Mouse (Mus musculus): ENCODE data around the gene Ghrh. TPM values are rescaled to one million over a fixed set of nuclear protein-coding genes. Genes with fewer than 3 reads are reported as not detected.

Ghrh gene
- polyA plus RNA-seq, 1 experiment from 2014 or later, result not detected

DNA sequence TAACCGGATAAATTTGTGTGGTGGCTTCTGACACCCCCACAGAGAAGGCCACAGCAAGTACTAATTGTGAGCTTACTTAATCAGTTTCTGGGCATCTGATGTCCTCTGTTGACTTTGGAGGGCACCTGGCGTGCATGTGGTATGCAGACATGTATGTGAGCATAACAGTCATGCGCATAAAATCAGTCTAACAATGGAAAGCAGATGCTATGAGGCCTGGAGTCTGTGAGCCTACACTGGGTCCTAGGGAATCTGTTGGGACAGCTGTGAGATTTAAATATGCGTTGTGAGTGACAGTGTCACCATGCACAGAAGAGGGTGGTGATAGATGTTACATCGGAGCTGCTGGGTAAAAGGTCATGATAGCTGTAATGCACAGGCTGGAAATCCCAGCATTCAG, 15.2 kb downstream of the Ghrh start:
- WGBS, result 59% methylated on average over 5 of the region's 5 CpGs
- H3K4me2 ChIP-seq (ENCODE audit: low read length), result no peak overlapping the region
- no peak overlapping the region for H3K4me3 ChIP-seq (ENCODE audit: control insufficient read depth in 1 of 2, insufficient read depth in 1 of 2, low read depth in 1 of 2, low read length in 2 of 2)
- H3K4me1 ChIP-seq (ENCODE audit: control insufficient read depth in 2 of 2, insufficient read depth in 2 of 2, low read length in 2 of 2), result peaks cover 8 to 10% of the 10 kb centered on the region in 2 experiments; a peak in 2 of 4 replicates
- peaks cover 15% of the 10 kb centered on the region for H3K36me3 ChIP-seq (ENCODE audit: control insufficient read depth, insufficient read depth, low read length)
- H3K27me3 ChIP-seq (ENCODE audit: control insufficient read depth, insufficient read depth, low read length), result no peaks in the 10 kb centered on the region
- no peak overlapping the region for H3K9ac ChIP-seq (ENCODE audit: low read length)
- ATAC-seq (ENCODE audit: insufficient number of reproducible peaks, insufficient read depth, low FRiP score, low read depth), result no peak
- H3K27ac ChIP-seq (replicated peaks in 1 of 2; ENCODE audit: control insufficient read depth in 1 of 2, insufficient read depth in 1 of 2, low read depth in 2 of 2, low read length in 2 of 2), result no peak overlapping the region
- H3K9me3 ChIP-seq (ENCODE audit: control insufficient read depth, low read length), result no peaks in the 10 kb centered on the region

DNA sequence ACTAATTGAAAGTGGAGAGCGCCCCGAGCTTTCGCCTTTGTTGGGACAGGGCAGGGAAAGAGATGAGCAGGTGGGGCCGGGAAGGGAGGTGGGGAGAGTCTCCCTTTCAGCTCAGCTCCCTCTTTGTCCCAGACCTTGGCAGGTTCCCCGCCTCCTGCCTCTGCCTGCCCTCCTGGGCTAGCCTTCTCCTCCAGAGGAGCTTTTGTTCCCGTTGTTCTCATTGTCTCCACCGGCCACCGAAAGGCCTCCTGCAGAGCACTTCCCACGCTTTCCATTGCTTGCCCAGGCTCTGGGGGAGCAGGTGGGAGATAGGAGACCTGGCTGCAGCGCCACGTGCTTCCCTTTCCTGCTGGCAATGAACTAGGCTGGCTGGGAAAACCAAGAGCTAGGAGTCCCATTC, 18.7 kb downstream of the Ghrh start:
- Histone ChIP-seq H3K36me3 (ENCODE audit: control insufficient read depth, insufficient read depth, low read length) (peaks cover 49% of the 10 kb centered on the region), H3K4me1 (ENCODE audit: control insufficient read depth in 2 of 2, insufficient read depth in 2 of 2, low read length in 2 of 2) (peaks cover 3 to 4% of the 10 kb centered on the region in 2 experiments; a peak in 1 of 4 replicates), H3K27ac (replicated peaks in 1 of 2; ENCODE audit: control insufficient read depth in 1 of 2, insufficient read depth in 1 of 2, low read depth in 2 of 2, low read length in 2 of 2) (no peak overlapping the region), H3K9me3 (ENCODE audit: control insufficient read depth, low read length) (no peaks in the 10 kb centered on the region), H3K4me3 (ENCODE audit: control insufficient read depth in 1 of 2, insufficient read depth in 1 of 2, low read depth in 1 of 2, low read length in 2 of 2) (no peak overlapping the region), H3K4me2 (ENCODE audit: low read length) (no peak overlapping the region), H3K27me3 (ENCODE audit: control insufficient read depth, insufficient read depth, low read length) (no peaks in the 10 kb centered on the region), H3K9ac (ENCODE audit: low read length) (no peak overlapping the region)
- ATAC-seq (ENCODE audit: insufficient number of reproducible peaks, insufficient read depth, low FRiP score, low read depth), result no peak
- 37% methylated on average over 11 of the region's 11 CpGs for WGBS

DNA sequence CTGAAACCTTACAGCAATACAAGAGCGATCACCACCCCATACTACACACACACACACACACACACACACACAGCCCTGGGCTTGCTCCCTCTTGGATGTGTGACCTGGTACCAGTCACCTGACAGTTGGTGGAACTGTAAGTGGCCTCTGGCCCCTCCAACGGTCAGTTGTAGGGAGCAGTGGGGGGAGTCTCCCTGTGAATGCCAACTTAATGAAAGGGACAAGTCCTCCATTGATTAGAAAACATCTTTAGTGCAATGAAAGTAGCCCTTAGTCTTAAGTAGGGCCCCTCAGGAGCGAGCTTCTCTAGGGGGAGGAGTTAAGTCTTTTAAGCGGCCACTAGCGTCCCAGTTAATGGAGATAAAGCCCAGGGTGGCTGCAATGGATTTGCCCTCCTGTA, 19.2 kb downstream of the Ghrh start:
- Histone ChIP-seq H3K36me3 (ENCODE audit: control insufficient read depth, insufficient read depth, low read length) (peaks cover 54% of the 10 kb centered on the region), H3K9ac (ENCODE audit: low read length) (no peak overlapping the region), H3K4me3 (ENCODE audit: control insufficient read depth in 1 of 2, insufficient read depth in 1 of 2, low read depth in 1 of 2, low read length in 2 of 2) (no peak overlapping the region), H3K9me3 (ENCODE audit: control insufficient read depth, low read length) (no peaks in the 10 kb centered on the region), H3K4me2 (ENCODE audit: low read length) (no peak overlapping the region), H3K27ac (replicated peaks in 1 of 2; ENCODE audit: control insufficient read depth in 1 of 2, insufficient read depth in 1 of 2, low read depth in 2 of 2, low read length in 2 of 2) (no peak overlapping the region), H3K4me1 (ENCODE audit: control insufficient read depth in 2 of 2, insufficient read depth in 2 of 2, low read length in 2 of 2) (peaks cover 3 to 4% of the 10 kb centered on the region in 2 experiments; a peak in 1 of 4 replicates), H3K27me3 (ENCODE audit: control insufficient read depth, insufficient read depth, low read length) (no peaks in the 10 kb centered on the region)
- ATAC-seq (ENCODE audit: insufficient number of reproducible peaks, insufficient read depth, low FRiP score, low read depth), result no peak
- WGBS, result 36% methylated on average over 5 of the region's 5 CpGs

DNA sequence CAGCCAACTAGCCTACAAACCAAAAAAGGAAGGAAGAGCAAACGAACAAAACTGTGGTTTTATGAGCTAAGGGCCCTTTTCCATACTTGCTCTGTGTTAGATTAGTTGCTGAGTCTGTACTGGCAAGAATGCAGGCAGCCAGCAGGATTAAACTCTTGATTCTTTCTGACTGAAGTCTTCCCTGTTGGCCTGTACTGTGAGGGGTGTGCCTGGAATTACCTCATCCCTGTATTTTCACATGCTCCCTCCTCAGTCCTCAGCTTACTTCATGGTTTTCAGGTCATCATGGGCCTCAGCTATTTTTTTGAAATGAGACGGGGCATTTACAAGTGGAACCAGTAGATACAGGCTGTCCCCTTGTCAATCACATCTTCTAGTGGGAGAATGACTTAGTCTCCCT, 22.1 kb downstream of the Ghrh start:
- Histone ChIP-seq H3K9ac (ENCODE audit: low read length) (no peak overlapping the region), H3K27me3 (ENCODE audit: control insufficient read depth, insufficient read depth, low read length) (no peaks in the 10 kb centered on the region), H3K27ac (replicated peaks in 1 of 2; ENCODE audit: control insufficient read depth in 1 of 2, insufficient read depth in 1 of 2, low read depth in 2 of 2, low read length in 2 of 2) (no peak overlapping the region), H3K4me1 (ENCODE audit: control insufficient read depth in 2 of 2, insufficient read depth in 2 of 2, low read length in 2 of 2) (peaks cover 3 to 4% of the 10 kb centered on the region in 2 experiments; a peak in 1 of 4 replicates), H3K4me2 (ENCODE audit: low read length) (no peak overlapping the region), H3K4me3 (ENCODE audit: control insufficient read depth in 1 of 2, insufficient read depth in 1 of 2, low read depth in 1 of 2, low read length in 2 of 2) (no peak overlapping the region), H3K9me3 (ENCODE audit: control insufficient read depth, low read length) (no peaks in the 10 kb centered on the region), H3K36me3 (ENCODE audit: control insufficient read depth, insufficient read depth, low read length) (peaks cover 83% of the 10 kb centered on the region)
- ATAC-seq (ENCODE audit: insufficient number of reproducible peaks, insufficient read depth, low FRiP score, low read depth), result no peak
- WGBS, result 62% methylated on average over 2 of the region's 2 CpGs

DNA sequence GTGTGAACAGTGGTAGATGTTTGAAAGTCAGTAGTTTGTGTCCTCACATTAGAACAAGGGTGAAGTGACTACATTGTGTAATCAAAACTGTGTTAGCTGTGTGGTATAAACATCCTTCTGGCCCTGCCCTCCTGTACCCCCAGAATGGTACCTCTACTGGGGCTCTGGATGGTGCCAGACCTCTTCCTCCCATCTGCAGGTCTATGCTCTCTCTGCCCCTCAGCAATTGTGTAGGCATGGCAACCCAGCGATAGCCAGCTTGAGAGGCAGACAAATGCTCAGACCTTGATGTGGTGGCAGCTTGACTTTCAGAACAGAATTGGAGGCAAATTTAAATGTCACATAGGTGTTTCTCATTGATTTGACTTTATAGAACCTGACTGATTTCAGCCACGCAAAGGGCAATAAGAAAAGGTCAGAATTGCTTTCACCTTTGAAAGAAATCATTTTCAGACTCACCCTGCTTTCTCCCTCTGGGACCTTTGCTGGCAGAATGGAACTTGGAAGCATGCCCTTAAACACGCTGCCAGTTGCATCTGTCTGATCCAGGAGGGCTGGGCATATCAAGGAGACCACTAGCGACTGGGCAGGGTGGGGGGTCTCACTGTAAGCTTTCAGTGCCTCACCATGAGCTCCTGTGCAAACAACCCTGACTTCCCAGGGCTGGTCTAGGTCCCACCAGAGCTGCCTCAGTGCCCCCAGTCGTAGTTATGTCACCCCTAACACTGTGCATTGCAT, 25.1 kb downstream of the Ghrh start:
- H3K9me3 ChIP-seq (ENCODE audit: control insufficient read depth, low read length), result no peaks in the 10 kb centered on the region
- peaks cover 4 to 5% of the 10 kb centered on the region in 2 experiments; a peak in 1 of 4 replicates for H3K4me1 ChIP-seq (ENCODE audit: control insufficient read depth in 2 of 2, insufficient read depth in 2 of 2, low read length in 2 of 2)
- no peaks in the 10 kb centered on the region for H3K27me3 ChIP-seq (ENCODE audit: control insufficient read depth, insufficient read depth, low read length)
- no peak overlapping the region for H3K27ac ChIP-seq (replicated peaks in 1 of 2; ENCODE audit: control insufficient read depth in 1 of 2, insufficient read depth in 1 of 2, low read depth in 2 of 2, low read length in 2 of 2)
- no peak for ATAC-seq (ENCODE audit: insufficient number of reproducible peaks, insufficient read depth, low FRiP score, low read depth)
- H3K4me3 ChIP-seq (ENCODE audit: control insufficient read depth in 1 of 2, insufficient read depth in 1 of 2, low read depth in 1 of 2, low read length in 2 of 2), result no peak overlapping the region
- H3K9ac ChIP-seq (ENCODE audit: low read length), result no peak overlapping the region
- 85% methylated on average over 5 of the region's 5 CpGs for WGBS
- peaks cover 99% of the 10 kb centered on the region for H3K36me3 ChIP-seq (ENCODE audit: control insufficient read depth, insufficient read depth, low read length)
- no peak overlapping the region for H3K4me2 ChIP-seq (ENCODE audit: low read length)

DNA sequence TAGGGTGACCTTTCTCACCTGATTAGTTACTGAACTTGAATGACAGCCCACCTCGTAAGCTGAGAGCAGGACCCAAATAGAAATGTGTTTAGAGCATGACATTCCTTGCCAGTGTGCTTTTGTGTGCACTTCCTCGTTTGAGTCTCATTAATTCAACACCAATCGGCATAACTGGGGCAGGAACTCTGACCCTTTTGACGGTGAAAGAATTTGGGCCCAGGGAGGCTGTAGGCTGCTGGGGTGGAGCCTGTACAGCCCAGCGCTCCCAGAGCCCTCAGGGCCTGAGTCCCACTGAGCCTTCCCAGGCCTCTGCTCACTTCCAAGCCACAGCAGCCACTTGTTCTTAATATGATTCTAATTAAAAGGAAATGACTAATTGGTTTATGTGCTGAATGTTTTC, 26.4 kb downstream of the Ghrh start:
- H3K4me2 ChIP-seq (ENCODE audit: low read length), result no peak overlapping the region
- no peak overlapping the region for H3K27ac ChIP-seq (replicated peaks in 1 of 2; ENCODE audit: control insufficient read depth in 1 of 2, insufficient read depth in 1 of 2, low read depth in 2 of 2, low read length in 2 of 2)
- H3K36me3 ChIP-seq (ENCODE audit: control insufficient read depth, insufficient read depth, low read length), result peaks cover 97% of the 10 kb centered on the region
- ATAC-seq (ENCODE audit: insufficient number of reproducible peaks, insufficient read depth, low FRiP score, low read depth), result no peak
- no peaks in the 10 kb centered on the region for H3K9me3 ChIP-seq (ENCODE audit: control insufficient read depth, low read length)
- H3K4me3 ChIP-seq (ENCODE audit: control insufficient read depth in 1 of 2, insufficient read depth in 1 of 2, low read depth in 1 of 2, low read length in 2 of 2), result no peak overlapping the region
- peaks cover 4 to 8% of the 10 kb centered on the region in 2 experiments; a peak in 1 of 4 replicates for H3K4me1 ChIP-seq (ENCODE audit: control insufficient read depth in 2 of 2, insufficient read depth in 2 of 2, low read length in 2 of 2)
- no peak overlapping the region for H3K9ac ChIP-seq (ENCODE audit: low read length)
- H3K27me3 ChIP-seq (ENCODE audit: control insufficient read depth, insufficient read depth, low read length), result no peaks in the 10 kb centered on the region
- 66% methylated on average over 5 of the region's 5 CpGs for WGBS

DNA sequence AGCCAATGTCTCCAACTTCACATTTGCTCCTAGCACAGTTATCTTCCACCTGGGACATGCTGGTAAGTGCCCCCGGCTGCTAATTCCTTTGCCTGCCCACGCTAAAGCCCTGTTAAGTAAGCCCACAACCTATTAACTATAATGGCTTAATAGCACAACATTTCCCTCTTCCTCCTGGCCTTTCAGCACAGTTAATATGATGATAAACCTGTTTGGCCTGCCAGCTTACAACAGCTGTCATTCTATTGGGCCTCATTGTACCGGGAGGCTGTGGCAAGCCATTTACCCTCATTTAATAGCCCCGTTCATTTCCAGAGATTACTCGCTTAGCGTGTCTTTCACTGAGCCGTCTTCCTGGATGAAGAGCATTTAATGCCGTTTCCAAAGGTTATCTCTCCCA, 27.2 kb downstream of the Ghrh start:
- H3K4me3 ChIP-seq (ENCODE audit: control insufficient read depth in 1 of 2, insufficient read depth in 1 of 2, low read depth in 1 of 2, low read length in 2 of 2), result no peak overlapping the region
- H3K9me3 ChIP-seq (ENCODE audit: control insufficient read depth, low read length), result no peaks in the 10 kb centered on the region
- H3K4me2 ChIP-seq (ENCODE audit: low read length), result no peak overlapping the region
- H3K27me3 ChIP-seq (ENCODE audit: control insufficient read depth, insufficient read depth, low read length), result no peaks in the 10 kb centered on the region
- no peak for ATAC-seq (ENCODE audit: insufficient number of reproducible peaks, insufficient read depth, low FRiP score, low read depth)
- H3K27ac ChIP-seq (replicated peaks in 1 of 2; ENCODE audit: control insufficient read depth in 1 of 2, insufficient read depth in 1 of 2, low read depth in 2 of 2, low read length in 2 of 2), result no peak overlapping the region
- 89% methylated on average over 8 of the region's 8 CpGs for WGBS
- H3K9ac ChIP-seq (ENCODE audit: low read length), result no peak overlapping the region
- peaks cover 97% of the 10 kb centered on the region for H3K36me3 ChIP-seq (ENCODE audit: control insufficient read depth, insufficient read depth, low read length)
- H3K4me1 ChIP-seq (ENCODE audit: control insufficient read depth in 2 of 2, insufficient read depth in 2 of 2, low read length in 2 of 2), result peaks cover 4 to 8% of the 10 kb centered on the region in 2 experiments; a peak in 1 of 4 replicates

DNA sequence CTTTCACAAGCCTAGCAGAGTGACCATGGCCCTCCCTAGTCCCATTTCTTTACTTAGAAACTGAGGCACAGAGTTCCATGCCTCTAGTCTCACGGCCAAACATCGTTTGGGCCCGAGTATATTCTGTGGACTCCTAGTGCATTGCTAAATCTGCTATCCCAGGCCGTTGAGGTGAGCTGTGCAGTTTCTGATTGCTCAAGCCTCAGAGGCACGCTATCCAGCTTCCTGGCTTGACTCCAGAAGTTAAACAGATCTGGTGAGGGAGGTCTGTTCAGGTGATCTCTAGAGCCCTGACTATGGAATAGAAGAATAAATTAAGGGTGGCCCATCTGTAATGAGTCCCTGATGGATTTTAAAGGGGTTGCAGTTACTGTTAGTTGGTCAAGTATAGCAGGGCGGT, 30.1 kb downstream of the Ghrh start:
- Histone ChIP-seq H3K4me1 (ENCODE audit: control insufficient read depth in 2 of 2, insufficient read depth in 2 of 2, low read length in 2 of 2) (peaks cover 4 to 8% of the 10 kb centered on the region in 2 experiments; a peak in 1 of 4 replicates), H3K27me3 (ENCODE audit: control insufficient read depth, insufficient read depth, low read length) (no peaks in the 10 kb centered on the region), H3K36me3 (ENCODE audit: control insufficient read depth, insufficient read depth, low read length) (peaks cover 97% of the 10 kb centered on the region), H3K4me3 (ENCODE audit: control insufficient read depth in 1 of 2, insufficient read depth in 1 of 2, low read depth in 1 of 2, low read length in 2 of 2) (no peak overlapping the region), H3K4me2 (ENCODE audit: low read length) (no peak overlapping the region), H3K9ac (ENCODE audit: low read length) (no peak overlapping the region), H3K9me3 (ENCODE audit: control insufficient read depth, low read length) (no peaks in the 10 kb centered on the region), H3K27ac (replicated peaks in 1 of 2; ENCODE audit: control insufficient read depth in 1 of 2, insufficient read depth in 1 of 2, low read depth in 2 of 2, low read length in 2 of 2) (no peak overlapping the region)
- no peak for ATAC-seq (ENCODE audit: insufficient number of reproducible peaks, insufficient read depth, low FRiP score, low read depth)
- WGBS, result 76% methylated on average over 6 of the region's 6 CpGs
